Mouse (Mus musculus) urinary bladder, postnatal 4 days (tissue): ENCODE measurements around the gene Bcat2.

ENCODE experiments used
- DNase-seq, 2 experiments: peaks; one replicate each; pipeline ENCODE4 v3.0.0; 2021 to 2022; ENCODE audit warnings: low spot score in 2 of 2

The Bcat2 gene

GRCm38 (mm10) chr7:45587631-45588592, 18.0 kb downstream of the Bcat2 start:
- DNase-seq, result no peak

- DNase-seq, result peak; percentile 92 to 94
Observed at GRCm38 (mm10) chr7:45589173-45589572, 19.2 kb downstream of the Bcat2 start.

GRCm38 (mm10) chr7:45589898-45590297, 19.9 kb downstream of the Bcat2 start:
- no peak for DNase-seq

GRCm38 (mm10) chr7:45590874-45591273, 20.9 kb downstream of the Bcat2 start:
- DNase-seq, result no peak

- no peak for DNase-seq
Observed at GRCm38 (mm10) chr7:45591880-45592279, 21.9 kb downstream of the Bcat2 start.

- peak; percentile 54 to 71 for DNase-seq
Observed at GRCm38 (mm10) chr7:45593118-45593815, 23.3 kb downstream of the Bcat2 start.

- no peak for DNase-seq
Observed at GRCm38 (mm10) chr7:45595176-45595575, 25.2 kb downstream of the Bcat2 start.

GRCm38 (mm10) chr7:45596107-45596506, 26.2 kb downstream of the Bcat2 start:
- DNase-seq, result no peak

GRCm38 (mm10) chr7:45597013-45597412, 27.1 kb downstream of the Bcat2 start:
- no peak for DNase-seq

GRCm38 (mm10) chr7:45597527-45597926, 27.6 kb downstream of the Bcat2 start:
- DNase-seq, result no peak

- no peak for DNase-seq
Observed at GRCm38 (mm10) chr7:45598960-45599879, 29.3 kb downstream of the Bcat2 start.

- DNase-seq, result no peak
Observed at GRCm38 (mm10) chr7:45605704-45606289, 35.8 kb downstream of the Bcat2 start.

- DNase-seq, result no peak
Observed at GRCm38 (mm10) chr7:45609511-45609910, 39.6 kb downstream of the Bcat2 start.

- DNase-seq, result no peak
Observed at GRCm38 (mm10) chr7:45616277-45616676, 46.3 kb downstream of the Bcat2 start.

- DNase-seq, result no peak
Observed at GRCm38 (mm10) chr7:45617042-45617695, 47.2 kb downstream of the Bcat2 start, which contains the start of gene Fut1. Fut1 (plus strand) TSS chr7:45617289.

GRCm38 (mm10) chr7:45618316-45618715, 48.4 kb downstream of the Bcat2 start:
- no peak for DNase-seq

GRCm38 (mm10) chr7:45619592-45619991, 49.6 kb downstream of the Bcat2 start:
- DNase-seq, result no peak

GRCm38 (mm10) chr7:45621443-45621842, 51.5 kb downstream of the Bcat2 start, which contains the start of gene Izumo1:
Izumo1 (plus strand) TSS chr7:45621811.
- no peak for DNase-seq

- no peak for DNase-seq
Observed at GRCm38 (mm10) chr7:45623507-45623906, 53.6 kb downstream of the Bcat2 start.

GRCm38 (mm10) chr7:45624718-45625117, 54.8 kb downstream of the Bcat2 start:
- no peak for DNase-seq

GRCm38 (mm10) chr7:45625481-45625880, 55.5 kb downstream of the Bcat2 start:
- DNase-seq, result no peak
